Mouse (Mus musculus) limb, embryonic 15.5 days (tissue): ENCODE data around the gene Xylt1. TPM values are rescaled to one million over a fixed set of nuclear protein-coding genes. Genes with fewer than 3 reads are reported as not detected.

Source experiments
- ATAC-seq: fragments of 200-750 bp; cut with Nextera tagmentation; 2 replicates; pipeline ENCODE4 v1.8.0; 2017; ENCODE audit warnings: low read depth, moderate TSS enrichment; ENCODE audit not compliant: insufficient number of reproducible peaks, low FRiP score, low TSS enrichment
- H3K27ac ChIP-seq: fragments of 300-500 bp; sonication (generic); 2 replicates; pipeline ENCODE4 v1.5.1; 2015; ENCODE audit warnings: moderate library complexity, mild to moderate bottlenecking, inconsistent platforms
- H3K27me3 ChIP-seq: fragments of 300-500 bp; sonication (generic); 2 replicates; pipeline ENCODE4 v1.6.1; 2015; ENCODE audit warnings: inconsistent platforms
- H3K36me3 ChIP-seq: fragments of 300-500 bp; sonication (generic); 2 replicates; pipeline ENCODE4 v1.6.1; 2015; ENCODE audit warnings: inconsistent platforms
- H3K4me1 ChIP-seq: fragments of 300-500 bp; sonication (generic); 2 replicates; pipeline ENCODE4 v1.6.1; 2015; ENCODE audit warnings: inconsistent platforms
- H3K4me2 ChIP-seq: fragments of 300-500 bp; sonication (generic); 2 replicates; pipeline ENCODE4 v1.6.1; 2015; ENCODE audit warnings: mild to moderate bottlenecking, inconsistent platforms
- H3K4me3 ChIP-seq: fragments of 300-500 bp; sonication (generic); 2 replicates; pipeline ENCODE4 v1.5.1; 2015; ENCODE audit warnings: mild to moderate bottlenecking, inconsistent platforms
- H3K9ac ChIP-seq: fragments of 300-500 bp; sonication (generic); 2 replicates; pipeline ENCODE4 v1.6.1; 2015; ENCODE audit warnings: inconsistent platforms
- H3K9me3 ChIP-seq: fragments of 300-500 bp; sonication (generic); 2 replicates; pipeline ENCODE4 v1.6.1; 2016; ENCODE audit warnings: inconsistent platforms
- WGBS: fragments of 180-500 bp; shearing (Covaris S2); methylation state at CpG from one replicate; pipeline ENCODE4 v1.1.7; 2015; 5-methylcytosine and 5-hydroxymethylcytosine counted together
- polyA plus RNA-seq: library from polyadenylated mRNA; unstranded; fragments of >200 nt; fragmentation: Nextera tagmentation; extraction: Ambion mirVana; gene quantifications from 2 replicates; pipeline ENCODE4 v1.2.1, GENCODE M21; 2015

Gene Xylt1
- polyA plus RNA-seq, 1 experiment from 2014 or later = 2.9 TPM

- peaks cover 26% of the 10 kb centered on the region for H3K4me1 ChIP-seq
- ATAC-seq = peak; percentile 55
- H3K4me2 ChIP-seq = peak overlapping the region; percentile 87
- H3K9ac ChIP-seq = peak overlapping the region; percentile 73
- no peaks in the 10 kb centered on the region for H3K36me3 ChIP-seq
- H3K4me3 ChIP-seq = peak overlapping the region; percentile 92
- 0 out of 2 replicates have a peak, but pooled peaks cover 14% of the 10 kb centered on the region for H3K27me3 ChIP-seq
- WGBS = 0% methylated on average over 64 of the region's 64 CpGs
- no peaks in the 10 kb centered on the region for H3K9me3 ChIP-seq
- H3K27ac ChIP-seq = peak overlapping the region; percentile 91
Measured at GRCm38 (mm10) chr7:117381188-117381981, 606 bp downstream of the Xylt1 start.

GRCm38 (mm10) chr7:117382006-117382405, 1.2 kb downstream of the Xylt1 start:
- H3K27ac ChIP-seq = no peak overlapping the region
- H3K4me1 ChIP-seq = peaks cover 26% of the 10 kb centered on the region
- H3K27me3 ChIP-seq = 0 out of 2 replicates have a peak, but pooled peaks cover 14% of the 10 kb centered on the region
- H3K4me3 ChIP-seq = peak overlapping the region; percentile 92
- 33% methylated on average over 2 of the region's 2 CpGs for WGBS
- peak overlapping the region; percentile 73 for H3K9ac ChIP-seq
- H3K4me2 ChIP-seq = peak overlapping the region; percentile 87
- 0 out of 2 replicates have a peak, but pooled peaks cover 3% of the 10 kb centered on the region for H3K36me3 ChIP-seq
- H3K9me3 ChIP-seq = no peaks in the 10 kb centered on the region
- no peak for ATAC-seq

GRCm38 (mm10) chr7:117383147-117383940, 2.6 kb downstream of the Xylt1 start:
- H3K27me3 ChIP-seq = 0 out of 2 replicates have a peak, but pooled peaks cover 7% of the 10 kb centered on the region
- H3K4me3 ChIP-seq = peak overlapping the region; percentile 92
- 0 out of 2 replicates have a peak, but pooled peaks cover 3% of the 10 kb centered on the region for H3K36me3 ChIP-seq
- peak overlapping the region; percentile 87 for H3K4me2 ChIP-seq
- no peak overlapping the region for H3K9ac ChIP-seq
- WGBS = 75% methylated on average over 7 of the region's 7 CpGs
- no peak overlapping the region for H3K27ac ChIP-seq
- ATAC-seq = no peak
- peaks cover 26% of the 10 kb centered on the region for H3K4me1 ChIP-seq
- H3K9me3 ChIP-seq = no peaks in the 10 kb centered on the region

GRCm38 (mm10) chr7:117386376-117386775, 5.6 kb downstream of the Xylt1 start:
- Histone ChIP-seq H3K9me3 (no peaks in the 10 kb centered on the region), H3K27me3 (no peaks in the 10 kb centered on the region), H3K4me3 (no peak overlapping the region), H3K27ac (no peak overlapping the region), H3K4me2 (no peak overlapping the region), H3K9ac (no peak overlapping the region), H3K4me1 (peaks cover 19% of the 10 kb centered on the region), H3K36me3 (0 out of 2 replicates have a peak, but pooled peaks cover 3% of the 10 kb centered on the region)
- 75% methylated on average over 4 of the region's 4 CpGs for WGBS
- no peak for ATAC-seq

GRCm38 (mm10) chr7:117388284-117388988, 7.7 kb downstream of the Xylt1 start:
- 73% methylated on average over 9 of the region's 9 CpGs for WGBS
- H3K36me3 ChIP-seq = 0 out of 2 replicates have a peak, but pooled peaks cover 3% of the 10 kb centered on the region

GRCm38 (mm10) chr7:117389048-117389447, 8.3 kb downstream of the Xylt1 start:
- H3K27me3 ChIP-seq = no peaks in the 10 kb centered on the region
- 95% methylated on average over 3 of the region's 3 CpGs for WGBS
- ATAC-seq = no peak

More at GRCm38 (mm10) chr7:117388284-117388988, 7.7 kb downstream of the Xylt1 start:
- Histone ChIP-seq H3K9ac (no peak overlapping the region), H3K4me3 (no peak overlapping the region), H3K27ac (no peak overlapping the region), H3K27me3 (no peaks in the 10 kb centered on the region), H3K4me1 (peaks cover 10% of the 10 kb centered on the region; the same call in 1 of the 2 replicates), H3K4me2 (no peak overlapping the region), H3K9me3 (no peaks in the 10 kb centered on the region)
- ATAC-seq = no peak

GRCm38 (mm10) chr7:117392863-117393569, 12.2 kb downstream of the Xylt1 start:
- Histone ChIP-seq H3K9me3 (no peaks in the 10 kb centered on the region), H3K4me3 (no peak overlapping the region), H3K36me3 (no peaks in the 10 kb centered on the region), H3K4me1 (peaks cover 13% of the 10 kb centered on the region; the same call in 1 of the 2 replicates), H3K9ac (no peak overlapping the region), H3K27me3 (no peaks in the 10 kb centered on the region), H3K27ac (no peak overlapping the region), H3K4me2 (no peak overlapping the region)
- no peak for ATAC-seq
- 75% methylated on average over 13 of the region's 13 CpGs for WGBS

More at GRCm38 (mm10) chr7:117389048-117389447, 8.3 kb downstream of the Xylt1 start:
- H3K4me1 ChIP-seq = peaks cover 13% of the 10 kb centered on the region; the same call in 1 of the 2 replicates
- H3K36me3 ChIP-seq = 0 out of 2 replicates have a peak, but pooled peaks cover 3% of the 10 kb centered on the region
- H3K9me3 ChIP-seq = no peaks in the 10 kb centered on the region
- no peak overlapping the region for H3K4me3 ChIP-seq
- H3K4me2 ChIP-seq = no peak overlapping the region
- no peak overlapping the region for H3K27ac ChIP-seq
- H3K9ac ChIP-seq = no peak overlapping the region

GRCm38 (mm10) chr7:117393976-117394375, 13.2 kb downstream of the Xylt1 start:
- ATAC-seq = no peak
- no peaks in the 10 kb centered on the region for H3K36me3 ChIP-seq
- H3K9ac ChIP-seq = no peak overlapping the region
- no peak overlapping the region for H3K4me2 ChIP-seq
- WGBS = 48% methylated on average over 4 of the region's 4 CpGs
- no peaks in the 10 kb centered on the region for H3K27me3 ChIP-seq
- peaks cover 13% of the 10 kb centered on the region; the same call in 1 of the 2 replicates for H3K4me1 ChIP-seq
- no peaks in the 10 kb centered on the region for H3K9me3 ChIP-seq
- no peak overlapping the region for H3K27ac ChIP-seq
- H3K4me3 ChIP-seq = no peak overlapping the region

- no peak overlapping the region for H3K9ac ChIP-seq
- peaks cover 13% of the 10 kb centered on the region; the same call in 1 of the 2 replicates for H3K4me1 ChIP-seq
- no peak overlapping the region for H3K27ac ChIP-seq
- no peaks in the 10 kb centered on the region for H3K9me3 ChIP-seq
- H3K4me2 ChIP-seq = no peak overlapping the region
- no peaks in the 10 kb centered on the region for H3K27me3 ChIP-seq
- no peaks in the 10 kb centered on the region for H3K36me3 ChIP-seq
- 81% methylated on average over 6 of the region's 6 CpGs for WGBS
- H3K4me3 ChIP-seq = no peak overlapping the region
- ATAC-seq = no peak
Measured at GRCm38 (mm10) chr7:117394380-117394779, 13.6 kb downstream of the Xylt1 start.

GRCm38 (mm10) chr7:117395511-117395910, 14.7 kb downstream of the Xylt1 start:
- no peaks in the 10 kb centered on the region for H3K27me3 ChIP-seq
- H3K9me3 ChIP-seq = no peaks in the 10 kb centered on the region
- no peak overlapping the region for H3K4me2 ChIP-seq
- no peak for ATAC-seq
- H3K36me3 ChIP-seq = no peaks in the 10 kb centered on the region
- no peak overlapping the region for H3K9ac ChIP-seq
- H3K27ac ChIP-seq = no peak overlapping the region
- no peak overlapping the region for H3K4me3 ChIP-seq
- peaks cover 13% of the 10 kb centered on the region; the same call in 1 of the 2 replicates for H3K4me1 ChIP-seq
- 63% methylated on average over 6 of the region's 6 CpGs for WGBS

GRCm38 (mm10) chr7:117397877-117398276, 17.1 kb downstream of the Xylt1 start:
- H3K36me3 ChIP-seq = no peaks in the 10 kb centered on the region
- no peak for ATAC-seq
- 92% methylated on average over 6 of the region's 6 CpGs for WGBS
- no peak overlapping the region for H3K9ac ChIP-seq
- H3K27me3 ChIP-seq = no peaks in the 10 kb centered on the region
- peaks cover 16% of the 10 kb centered on the region for H3K4me1 ChIP-seq
- H3K27ac ChIP-seq = no peak overlapping the region
- no peaks in the 10 kb centered on the region for H3K9me3 ChIP-seq
- no peak overlapping the region for H3K4me2 ChIP-seq
- H3K4me3 ChIP-seq = no peak overlapping the region
